Mouse (Mus musculus): Measurements from ENCODE around the gene Lgr6. TPM values are rescaled to one million over a fixed set of nuclear protein-coding genes. Genes with fewer than 3 reads are reported as not detected.

The Lgr6 gene
- polyA plus RNA-seq, 2 experiments from 2014 or later: not detected

- no peak for ATAC-seq
Observed at GRCm38 (mm10) chr1:135011912-135012311, 93.2 kb downstream of the Lgr6 start.

- no peak for ATAC-seq
Observed at GRCm38 (mm10) chr1:135009833-135010232, 95.2 kb downstream of the Lgr6 start.

- ATAC-seq: no peak
Observed at GRCm38 (mm10) chr1:135005696-135006095, 99.4 kb downstream of the Lgr6 start.

- no peak for ATAC-seq
Observed at GRCm38 (mm10) chr1:135003346-135003745, 101.7 kb downstream of the Lgr6 start.

- ATAC-seq: no peak
Observed at GRCm38 (mm10) chr1:135000527-135000926, 104.5 kb downstream of the Lgr6 start.

GRCm38 (mm10) chr1:134998231-134998630 is 106.8 kb downstream of the Lgr6 start:
- no peak for ATAC-seq

GRCm38 (mm10) chr1:134997568-134997967 is 107.5 kb downstream of the Lgr6 start:
- ATAC-seq: no peak

- ATAC-seq: no peak
Observed at GRCm38 (mm10) chr1:134996471-134996870, 108.6 kb downstream of the Lgr6 start.

- ATAC-seq: no peak
Observed at GRCm38 (mm10) chr1:134995954-134996353, 109.1 kb downstream of the Lgr6 start.

GRCm38 (mm10) chr1:134995437-134995836 is 109.6 kb downstream of the Lgr6 start:
- ATAC-seq: no peak

GRCm38 (mm10) chr1:134994739-134995138 is 110.3 kb downstream of the Lgr6 start:
- ATAC-seq: no peak

GRCm38 (mm10) chr1:134992046-134992645 is 112.9 kb downstream of the Lgr6 start:
- ATAC-seq: no peak

GRCm38 (mm10) chr1:134989372-134989771 is 115.7 kb downstream of the Lgr6 start:
- ATAC-seq: peak; percentile 49

- no peak for ATAC-seq
Observed at GRCm38 (mm10) chr1:134987962-134988341, 117.1 kb downstream of the Lgr6 start.

- ATAC-seq: peak; percentile 36
Observed at GRCm38 (mm10) chr1:134987173-134987961, 117.7 kb downstream of the Lgr6 start.

GRCm38 (mm10) chr1:134972920-134973319 is 132.2 kb downstream of the Lgr6 start:
- no peak for ATAC-seq

GRCm38 (mm10) chr1:134965430-134965829 is 139.6 kb downstream of the Lgr6 start:
- ATAC-seq: no peak

- peak; percentile 48 for ATAC-seq
Observed at GRCm38 (mm10) chr1:134962821-134963220, 142.3 kb downstream of the Lgr6 start.

GRCm38 (mm10) chr1:134962053-134962803 is 142.8 kb downstream of the Lgr6 start, which contains the start of gene Ube2t:
TSS of gene Ube2t (plus strand) at chr1:134962565.
- peak; percentile 100 for ATAC-seq

- no peak for ATAC-seq
Observed at GRCm38 (mm10) chr1:134960634-134961033, 144.4 kb downstream of the Lgr6 start.

- peak; percentile 99 for ATAC-seq
Observed at GRCm38 (mm10) chr1:134955637-134956176, 149.4 kb downstream of the Lgr6 start, which contains the start of gene Ppp1r12b. TSS of gene Ppp1r12b (minus strand) at chr1:134955942.

GRCm38 (mm10) chr1:134955050-134955636 is 149.9 kb downstream of the Lgr6 start:
- ATAC-seq: no peak

- ATAC-seq: no peak
Observed at GRCm38 (mm10) chr1:134949946-134950345, 155.1 kb downstream of the Lgr6 start.

Measured in activated CD4-positive, CD25-positive, alpha-beta regulatory T cell, adult 4 months (primary cell).